Mouse (Mus musculus) liver, embryonic 14 days (tissue): ENCODE data around the gene Dcaf12l2. TPM values are rescaled to one million over a fixed set of nuclear protein-coding genes. Genes with fewer than 3 reads are reported as not detected.

Experiments
- polyA plus RNA-seq: library from polyadenylated mRNA; depleted of rRNA; stranded (reverse); fragments of >200 nt; gene quantifications from 2 replicates; pipeline ENCODE4 v1.2.3, GENCODE M21; 2012; rRNA removed

The Dcaf12l2 gene
- polyA plus RNA-seq: 0.05 and 0.06 TPM in 2 replicates

GRCm38 (mm10) chrX:44367646-44368521 is at the start of gene Dcaf12l2:
Gene Dcaf12l2 (minus strand): TSS chrX:44368342.

